Mouse (Mus musculus) CH12.LX (cell line): ENCODE results near the gene Rnf144a. TPM values are rescaled to one million over a fixed set of nuclear protein-coding genes. Genes with fewer than 3 reads are reported as not detected.

Source experiments
- DNase-seq: peaks from one replicate; pipeline ENCODE4 v3.0.0-alpha.2; 2013; ENCODE audit errors: extremely low read depth
- H3K27ac ChIP-seq: 2 replicates; pipeline ENCODE4 v1.5.1; 2012; ENCODE audit warnings: low read depth, mild to moderate bottlenecking, control low read depth, moderate library complexity; ENCODE audit not compliant: insufficient read depth
- H3K27me3 ChIP-seq: replicated peaks from 2 replicates; pipeline ENCODE3; 2012; ENCODE audit warnings: inconsistent platforms
- H3K36me3 ChIP-seq, 2 experiments: replicated peaks in 1 of 2; 2 replicates each; pipeline versions ENCODE3 to v1.6.1; 2012; ENCODE audit warnings: inconsistent platforms in 1 of 2, low read length in 1 of 2, mild to moderate bottlenecking in 1 of 2, mixed read lengths in 1 of 2, moderate library complexity in 1 of 2; ENCODE audit not compliant: control insufficient read depth in 1 of 2, insufficient read depth in 1 of 2
- H3K4me1 ChIP-seq, 2 experiments: 2 replicates each; pipeline ENCODE4 v1.6.1; 2012; ENCODE audit warnings: inconsistent platforms in 1 of 2, moderate library complexity in 1 of 2; ENCODE audit not compliant: insufficient read depth in 2 of 2, control insufficient read depth in 1 of 2
- H3K4me2 ChIP-seq: 2 replicates; pipeline ENCODE4 v1.6.1; 2012; ENCODE audit warnings: low read depth, mild to moderate bottlenecking, control low read depth; ENCODE audit not compliant: poor library complexity, insufficient read depth, severe bottlenecking
- H3K4me3 ChIP-seq, 3 experiments: fragments of 150-350 bp in 1 of 3; sonication (generic) in 1 of 3; replicated peaks in 1 of 3; 2 replicates each; pipeline versions ENCODE3 to v1.5.1; 2011 to 2012; ENCODE audit warnings: low read depth in 2 of 3, low read length in 2 of 3, mild to moderate bottlenecking in 2 of 3, moderate library complexity in 2 of 3, control low read depth in 1 of 3, improper control_type of control experiment in 1 of 3, inconsistent platforms in 1 of 3, mixed read lengths in 1 of 3; ENCODE audit not compliant: poor library complexity in 1 of 3
- H3K79me2 ChIP-seq: replicated peaks from 2 replicates; pipeline ENCODE4 v1.6.1; 2012; ENCODE audit warnings: mild to moderate bottlenecking, moderate library complexity; ENCODE audit not compliant: control insufficient read depth, poor library complexity, insufficient read depth, severe bottlenecking; ENCODE audit errors: extremely low read depth
- H3K9ac ChIP-seq: 2 replicates; pipeline ENCODE4 v1.6.1; 2012; ENCODE audit warnings: low read depth, mild to moderate bottlenecking, control low read depth, moderate library complexity; ENCODE audit not compliant: insufficient read depth
- H3K9me3 ChIP-seq: replicated peaks from 2 replicates; pipeline ENCODE3; 2012; ENCODE audit warnings: low read length, inconsistent platforms, mixed read lengths
- CHD1 ChIP-seq: IDR thresholded peaks from 2 replicates; pipeline ENCODE4 v1.6.1; 2012; ENCODE audit warnings: low read depth, low read length, improper control_type of control experiment, inconsistent platforms
- CTCF ChIP-seq, 2 experiments: IDR thresholded peaks in 1 of 2; conservative IDR thresholded peaks in 1 of 2; 2 replicates each; pipeline ENCODE4 v1.5.1; 2011 to 2012; ENCODE audit warnings: low read depth in 2 of 2, low read length in 2 of 2, improper control_type of control experiment in 1 of 2, inconsistent platforms in 1 of 2, mild to moderate bottlenecking in 1 of 2, moderate library complexity in 1 of 2
- E2F4 ChIP-seq: IDR thresholded peaks from 2 replicates; pipeline ENCODE4 v1.6.1; 2011; ENCODE audit warnings: low read depth, low read length, improper control_type of control experiment; ENCODE audit not compliant: insufficient replicate concordance
- GABPA ChIP-seq: IDR thresholded peaks from 2 replicates; pipeline ENCODE4 v1.6.1; 2012; ENCODE audit warnings: low read depth, low read length, improper control_type of control experiment, inconsistent platforms; ENCODE audit not compliant: insufficient replicate concordance
- HCFC1 ChIP-seq: IDR thresholded peaks from 2 replicates; pipeline ENCODE4 v1.6.1; 2012; ENCODE audit warnings: low read depth, mild to moderate bottlenecking, inconsistent platforms, low read length, improper control_type of control experiment
- IRF4 ChIP-seq: IDR thresholded peaks from 2 replicates; pipeline ENCODE4 v1.6.1; 2014; ENCODE audit warnings: low read depth, mild to moderate bottlenecking, inconsistent platforms, low read length, improper control_type of control experiment
- JUN ChIP-seq: IDR thresholded peaks from 2 replicates; pipeline ENCODE4 v1.6.1; 2011; ENCODE audit warnings: low read depth, mild to moderate bottlenecking, low read length, improper control_type of control experiment, moderate library complexity; ENCODE audit not compliant: insufficient read depth
- KAT2A ChIP-seq: IDR thresholded peaks from 2 replicates; pipeline ENCODE4 v1.6.1; 2012; ENCODE audit warnings: low read length, improper control_type of control experiment, inconsistent platforms; ENCODE audit not compliant: insufficient replicate concordance
- MAZ ChIP-seq: IDR thresholded peaks from 2 replicates; pipeline ENCODE4 v1.6.1; 2012; ENCODE audit warnings: low read depth, mild to moderate bottlenecking, inconsistent platforms, low read length, improper control_type of control experiment, moderate library complexity
- NELFE ChIP-seq: IDR thresholded peaks from 2 replicates; pipeline ENCODE4 v1.6.1; 2011; ENCODE audit warnings: low read depth, low read length, improper control_type of control experiment
- NRF1 ChIP-seq: IDR thresholded peaks from 2 replicates; pipeline ENCODE4 v1.6.1; 2014; ENCODE audit warnings: low read depth, mild to moderate bottlenecking, inconsistent platforms, low read length, improper control_type of control experiment, moderate library complexity
- PAX5 ChIP-seq: IDR thresholded peaks from 2 replicates; pipeline ENCODE4 v1.6.1; 2012; ENCODE audit warnings: low read length, inconsistent platforms, mixed read lengths
- POLR2AphosphoS2 ChIP-seq: IDR thresholded peaks from 2 replicates; pipeline ENCODE4 v1.6.1; 2011; ENCODE audit warnings: low read depth, low read length, improper control_type of control experiment
- RAD21 ChIP-seq: IDR thresholded peaks from 2 replicates; pipeline ENCODE4 v1.6.1; 2011; ENCODE audit warnings: low read depth, mild to moderate bottlenecking, low read length, improper control_type of control experiment, moderate library complexity
- RCOR1 ChIP-seq: conservative IDR thresholded peaks from 2 replicates; pipeline ENCODE4 v1.6.1; 2012; ENCODE audit warnings: low read depth, mild to moderate bottlenecking, inconsistent platforms, low read length, improper control_type of control experiment
- SIN3A ChIP-seq: IDR thresholded peaks from 2 replicates; pipeline ENCODE4 v1.6.1; 2012; ENCODE audit warnings: low read length, improper control_type of control experiment, inconsistent platforms
- SMC3 ChIP-seq: IDR thresholded peaks from 2 replicates; pipeline ENCODE4 v1.6.1; 2011; ENCODE audit warnings: low read depth, low read length, improper control_type of control experiment
- TCF12 ChIP-seq: IDR thresholded peaks from 2 replicates; pipeline ENCODE4 v1.6.1; 2014; ENCODE audit warnings: low read depth, mild to moderate bottlenecking, inconsistent platforms, low read length, improper control_type of control experiment
- UBTF ChIP-seq: IDR thresholded peaks from 2 replicates; pipeline ENCODE4 v1.6.1; 2012; ENCODE audit warnings: low read depth, mild to moderate bottlenecking, inconsistent platforms, low read length, improper control_type of control experiment, moderate library complexity
- USF2 ChIP-seq: conservative IDR thresholded peaks from 2 replicates; pipeline ENCODE4 v1.6.1; 2011; ENCODE audit warnings: low read depth, low read length, improper control_type of control experiment
- ZMIZ1 ChIP-seq: IDR thresholded peaks from 2 replicates; pipeline ENCODE4 v1.6.1; 2012; ENCODE audit warnings: low read depth, mild to moderate bottlenecking, inconsistent platforms, low read length, improper control_type of control experiment
- dilution Hi-C: fragments of 300-500 bp; cut with MboI; formaldehyde crosslinking; loops from 2 replicates; pipeline ENCODE4 v1.14.3; 2020; ENCODE audit warnings: low sequenced_read_pairs; ENCODE audit not compliant: extremely low pct_unique_long_range_greater_than_20kb, extremely low pct_ligation_motif_present
- in situ Hi-C: fragments of 300-500 bp; cut with MboI; formaldehyde crosslinking; loops from 3 replicates; pipeline ENCODE4 v1.14.3; 2019; ENCODE audit warnings: low sequenced_read_pairs, low pct_ligation_motif_present, low pct_unique_long_range_greater_than_20kb, mixed read lengths
- polyA plus RNA-seq: library from polyadenylated mRNA; unstranded; fragments of >175 nt; gene quantifications from 2 replicates; pipeline ENCODE4 v1.2.1, GENCODE M21; 2012; ENCODE audit warnings: low read depth; ENCODE audit not compliant: insufficient read length
- total RNA-seq, 2 experiments: library from RNA; depleted of rRNA; stranded (reverse); fragments of 300-350 nt in 1 of 2; fragments of >200 nt in 1 of 2; gene quantifications; 2 replicates each; pipeline ENCODE4 v1.2.3; 2012 to 2014

The Rnf144a gene
- total and polyA plus RNA-seq, 3 experiments = 0.04 to 0.57 (median 0.52) TPM

- dilution Hi-C loops (no loop called here), in situ Hi-C loops (no loop called here)
- no peak for DNase-seq
- Histone ChIP-seq H3K9me3 (no peaks in the 10 kb centered on the region), H3K79me2 (no peaks in the 10 kb centered on the region), H3K9ac (no peak overlapping the region), H3K4me1 (no peaks in the 10 kb centered on the region), H3K27me3 (no peaks in the 10 kb centered on the region), H3K4me2 (no peak overlapping the region), H3K27ac (no peak overlapping the region), H3K36me3 (no peaks in the 10 kb centered on the region), H3K4me3 (no peak overlapping the region)
- TF ChIP-seq CTCF (conservative IDR thresholded peaks at IDR 0.05 in 1 of 2, IDR thresholded peaks at IDR 0.05 in 1 of 2; ENCODE audit: low read depth in 2 of 2, low read length in 2 of 2) (no peak), IRF4 (no peak), NRF1 (no peak), HCFC1 (no peak), NELFE (no peak), RCOR1 (no peak), KAT2A (no peak), E2F4 (no peak), SMC3 (no peak), UBTF (no peak), TCF12 (no peak), RAD21 (no peak), USF2 (no peak), ZMIZ1 (no peak), GABPA (no peak)
These were observed 28.9 kb downstream of the Rnf144a start for GRCm38 (mm10) chr12:26386189-26386588.

GRCm38 (mm10) chr12:26385735-26386134 lies 29.3 kb downstream of the Rnf144a start:
- dilution Hi-C loops = no loop called here
- Histone ChIP-seq H3K9ac (no peak overlapping the region), H3K9me3 (no peaks in the 10 kb centered on the region), H3K27me3 (no peaks in the 10 kb centered on the region), H3K4me1 (no peaks in the 10 kb centered on the region), H3K4me2 (no peak overlapping the region), H3K4me3 (no peak overlapping the region), H3K79me2 (no peaks in the 10 kb centered on the region), H3K36me3 (no peaks in the 10 kb centered on the region), H3K27ac (no peak overlapping the region)
- DNase-seq = no peak
- in situ Hi-C loops = no loop called here
- no peak for TF ChIP-seq CHD1
- no peak for TF ChIP-seq PAX5
- TF ChIP-seq JUN = no peak
- no peak for TF ChIP-seq NELFE
- TF ChIP-seq SIN3A = no peak
- no peak for TF ChIP-seq SMC3
- TF ChIP-seq POLR2AphosphoS2 = no peak
- TF ChIP-seq GABPA = no peak
- no peak for TF ChIP-seq E2F4
- TF ChIP-seq CTCF (conservative IDR thresholded peaks at IDR 0.05 in 1 of 2, IDR thresholded peaks at IDR 0.05 in 1 of 2; ENCODE audit: low read depth in 2 of 2, low read length in 2 of 2) = no peak
- no peak for TF ChIP-seq MAZ
